Comparison of ENCODE assay signal across 8 mouse cellular contexts in the genomic region with DNA sequence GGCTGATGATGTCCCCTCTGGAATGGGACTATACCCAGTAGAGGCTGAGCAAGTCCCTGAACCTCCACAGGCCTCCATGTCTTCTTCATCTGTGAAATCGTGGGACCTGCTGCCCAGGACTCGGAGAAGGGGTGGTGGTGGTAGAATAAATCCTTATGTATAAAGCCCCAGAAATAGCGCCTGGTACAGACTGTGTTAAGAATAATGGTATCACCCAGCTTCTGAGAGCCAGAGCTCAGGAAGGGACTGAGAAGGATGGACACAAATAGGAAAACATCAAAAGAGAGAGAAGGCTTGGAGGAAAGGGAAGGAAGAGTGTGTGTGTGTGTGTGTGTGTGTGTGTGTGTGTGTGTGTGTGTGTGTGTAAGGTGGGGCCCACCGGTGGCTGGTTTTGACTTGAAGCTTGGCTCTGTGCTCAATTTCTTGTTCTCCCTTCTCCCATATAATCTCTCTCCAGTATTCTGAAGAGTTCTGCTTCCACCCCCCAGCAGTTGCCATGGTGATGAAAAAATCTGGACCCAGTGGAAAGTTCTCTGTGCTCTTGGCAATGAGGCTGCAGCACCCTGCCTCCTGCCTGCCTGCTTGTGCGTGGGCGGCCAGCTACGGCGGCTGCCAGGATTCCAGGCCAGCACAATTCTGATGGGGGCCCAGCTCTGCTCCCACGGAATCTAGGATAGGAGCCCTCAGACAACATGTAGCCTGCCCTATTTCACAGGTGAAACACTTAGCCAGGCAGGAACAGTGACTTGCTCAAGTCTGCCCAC.
DNase-seq lines count a peak whose midpoint lies in the region; ATAC-seq and TF ChIP-seq lines count a peak whose summit lies in the region.

No protein-coding gene starts in this region.

- peak; percentile 35 to 52 for DNase-seq in lung, postnatal 4 days
- DNase-seq in lung, adult 2 months: no peak
- DNase-seq in cerebellum, adult 8-10 months: peak; percentile 93
- DNase-seq in heart, postnatal 14 days: peak; percentile 60 to 61
- peak; percentile 80 for DNase-seq in left cerebral cortex, postnatal 4 days
- peak; percentile 49 for DNase-seq in testis, postnatal 14 days (ENCODE audit: low spot score)
- no peak for DNase-seq in natural killer cell, adult 2 months (ENCODE audit: low spot score in 2 of 2)

- intact Hi-C loops in heart, postnatal 14 days (cut with DNase I): no loop called here
- intact Hi-C loops in left cerebral cortex, postnatal 4 days (cut with DNase I): no loop called here

- 48% methylated on average over 9 of the region's 9 CpGs for WGBS in lung, adult 2 months

- H3K4me3 ChIP-seq in lung, adult 2 months (replicated peaks; ENCODE audit: extremely low read depth, low read depth, low read length): no peak overlapping the region

- ATAC-seq in megakaryocyte progenitor cell, adult 5-6 weeks (replicated peaks; ENCODE audit: poor library complexity): no peak

- no peaks in the 10 kb centered on the region for H3K4me1 ChIP-seq in lung, adult 2 months (ENCODE audit: control insufficient read depth, insufficient read depth, low read length)

- TF ChIP-seq CTCF in lung, adult 2 months (IDR thresholded peaks at IDR 0.05; ENCODE audit: insufficient read depth, low read length): no peak

- no peak for TF ChIP-seq POLR2A in lung, adult 2 months (IDR thresholded peaks at IDR 0.05; ENCODE audit: borderline replicate concordance, extremely low read depth, low read depth, low read length)

Comparison
In these comparisons a context has a peak if more than half of its experiments do, and no peak if none do; other contexts are left out.
1. DNase-seq: peak in lung, postnatal 4 days (2 of 2), cerebellum, adult 8-10 months (single experiment), heart, postnatal 14 days (2 of 2), left cerebral cortex, postnatal 4 days (single experiment) and testis, postnatal 14 days (single experiment); none in lung, adult 2 months (single experiment) and natural killer cell, adult 2 months (0 of 2).